Mouse (Mus musculus) midbrain, embryonic 11.5 days (tissue): Measurements from ENCODE around the gene Mcm8. TPM values are rescaled to one million over a fixed set of nuclear protein-coding genes. Genes with fewer than 3 reads are reported as not detected.

Source experiments
- ATAC-seq: fragments of 200-750 bp; cut with Nextera tagmentation; 2 replicates; pipeline ENCODE4 v1.8.0; 2017; ENCODE audit warnings: moderate TSS enrichment, moderate library complexity; ENCODE audit not compliant: low FRiP score
- DNase-seq: peaks from one replicate; pipeline ENCODE4 v3.0.0; 2015; ENCODE audit warnings: low spot score; ENCODE audit errors: missing footprints
- H3K27ac ChIP-seq: fragments of 300-500 bp; sonication (generic); 2 replicates; pipeline ENCODE4 v1.5.1; 2014; ENCODE audit warnings: low read depth, low read length
- H3K27me3 ChIP-seq: fragments of 300-500 bp; sonication (generic); 2 replicates; pipeline ENCODE4 v1.6.1; 2014; ENCODE audit warnings: mild to moderate bottlenecking, low read length, moderate library complexity, mixed read lengths; ENCODE audit not compliant: control insufficient read depth, insufficient read depth
- H3K36me3 ChIP-seq: fragments of 300-500 bp; sonication (generic); 2 replicates; pipeline ENCODE4 v1.6.1; 2014; ENCODE audit warnings: mild to moderate bottlenecking, low read length, moderate library complexity, mixed read lengths; ENCODE audit not compliant: control insufficient read depth, insufficient read depth
- H3K4me1 ChIP-seq: fragments of 300-500 bp; sonication (generic); 2 replicates; pipeline ENCODE4 v1.6.1; 2014; ENCODE audit warnings: low read length; ENCODE audit not compliant: control insufficient read depth, insufficient read depth
- H3K4me2 ChIP-seq: fragments of 300-500 bp; sonication (generic); 2 replicates; pipeline ENCODE4 v1.6.1; 2014; ENCODE audit warnings: mild to moderate bottlenecking, moderate library complexity
- H3K4me3 ChIP-seq: fragments of 300-500 bp; sonication (generic); 2 replicates; pipeline ENCODE4 v1.5.1; 2014; ENCODE audit warnings: low read depth, low read length
- H3K9ac ChIP-seq: fragments of 300-500 bp; sonication (generic); 2 replicates; pipeline ENCODE4 v1.6.1; 2014; ENCODE audit warnings: low read length
- H3K9me3 ChIP-seq: fragments of 300-500 bp; sonication (generic); 2 replicates; pipeline ENCODE4 v1.6.1; 2016; ENCODE audit warnings: low read length; ENCODE audit not compliant: control insufficient read depth
- WGBS: fragments of 180-500 bp; shearing (Covaris S2); extraction: QIAGEN DNeasy Blood & Tissue Kit; methylation state at CpG from one replicate; pipeline ENCODE4 v1.1.7; 2014; 5-methylcytosine and 5-hydroxymethylcytosine counted together
- polyA plus RNA-seq: library from polyadenylated mRNA; unstranded; fragments of >200 nt; fragmentation: Nextera tagmentation; extraction: Ambion mirVana; gene quantifications from 2 replicates; pipeline ENCODE4 v1.2.1, GENCODE M21; 2014

Mcm8 gene
- polyA plus RNA-seq, 1 experiment from 2014 or later = 23.7 TPM

DNA sequence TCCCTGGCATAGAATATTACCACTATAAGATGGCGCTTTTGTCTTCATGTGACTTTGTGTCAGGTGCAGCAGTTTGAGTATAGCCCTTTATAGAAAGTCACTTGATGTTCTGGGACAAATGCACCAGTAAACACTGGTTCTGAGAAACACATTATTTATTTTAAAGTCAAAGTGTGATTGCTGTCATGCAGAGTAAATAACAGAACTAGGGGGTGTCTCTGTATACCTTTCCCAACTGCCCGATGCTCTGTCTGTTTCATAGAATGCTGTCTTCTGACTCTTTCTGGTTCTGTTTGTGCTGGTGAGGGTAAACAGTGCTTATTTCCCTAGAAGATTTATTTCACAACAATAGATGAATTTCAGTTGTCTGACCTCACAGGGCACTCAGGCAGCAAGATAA, 47.4 kb downstream of the Mcm8 start:
- H3K27me3 ChIP-seq = no peaks in the 10 kb centered on the region
- H3K9ac ChIP-seq = no peak overlapping the region
- no peaks in the 10 kb centered on the region for H3K4me1 ChIP-seq
- no peaks in the 10 kb centered on the region for H3K9me3 ChIP-seq
- DNase-seq = no peak
- H3K36me3 ChIP-seq = peaks cover 2% of the 10 kb centered on the region; the same call in 1 of the 2 replicates
- no peak for ATAC-seq
- H3K27ac ChIP-seq = no peak overlapping the region
- whole genome bisulfite sequencing = 98% methylated on average over 2 of the region's 2 CpGs
- no peak overlapping the region for H3K4me2 ChIP-seq
- H3K4me3 ChIP-seq = no peak overlapping the region

DNA sequence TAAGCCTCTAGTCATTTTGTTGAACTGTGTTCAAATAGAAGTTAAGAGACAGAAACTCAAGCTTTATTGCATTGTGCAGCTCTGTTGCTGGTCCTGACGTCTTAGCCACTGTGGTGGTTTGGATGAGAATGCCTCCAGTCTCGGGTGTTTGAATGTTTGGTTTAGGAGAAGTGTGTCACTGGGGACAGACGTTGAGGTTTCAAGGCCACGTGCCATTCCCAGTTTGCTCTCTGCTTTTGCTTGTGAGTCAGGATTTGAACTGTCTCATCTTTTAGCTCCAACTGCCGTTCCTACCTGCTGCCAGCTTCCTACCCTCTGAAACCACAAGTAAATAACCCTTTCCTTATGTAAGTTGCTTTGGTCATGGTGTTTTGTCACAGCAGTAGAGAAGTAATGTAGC, 51.6 kb downstream of the Mcm8 start:
- Histone ChIP-seq H3K4me1 (no peaks in the 10 kb centered on the region), H3K4me2 (no peak overlapping the region), H3K27ac (no peak overlapping the region), H3K27me3 (no peaks in the 10 kb centered on the region), H3K9ac (no peak overlapping the region), H3K36me3 (no peaks in the 10 kb centered on the region), H3K4me3 (no peak overlapping the region), H3K9me3 (no peaks in the 10 kb centered on the region)
- ATAC-seq = no peak
- 73% methylated on average over 5 of the region's 5 CpGs for WGBS
- no peak for DNase-seq

DNA sequence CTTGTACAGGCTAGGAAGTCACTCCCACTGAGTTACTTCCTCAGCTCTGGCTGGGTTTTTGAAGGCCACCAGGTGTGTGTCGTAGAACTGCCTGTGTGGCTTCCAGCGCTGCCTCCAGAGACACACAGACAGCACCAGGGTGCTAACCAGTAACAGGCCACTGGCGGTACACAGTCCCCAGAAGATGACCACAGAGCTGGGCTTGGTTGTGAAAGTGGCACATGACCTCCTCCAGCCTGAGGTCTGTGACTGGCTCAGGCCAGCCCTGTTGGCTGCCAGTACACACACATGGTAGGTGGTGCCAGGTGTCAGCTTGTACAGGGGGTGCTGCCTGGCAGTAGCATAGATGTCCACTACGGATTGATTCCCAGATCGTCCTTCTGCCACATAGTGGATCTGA, 53.7 kb downstream of the Mcm8 start:
- 91% methylated on average over 5 of the region's 5 CpGs for WGBS
- H3K36me3 ChIP-seq = no peaks in the 10 kb centered on the region
- 0 out of 2 replicates have a peak, but pooled peaks have one; percentile 30 for ATAC-seq

DNA sequence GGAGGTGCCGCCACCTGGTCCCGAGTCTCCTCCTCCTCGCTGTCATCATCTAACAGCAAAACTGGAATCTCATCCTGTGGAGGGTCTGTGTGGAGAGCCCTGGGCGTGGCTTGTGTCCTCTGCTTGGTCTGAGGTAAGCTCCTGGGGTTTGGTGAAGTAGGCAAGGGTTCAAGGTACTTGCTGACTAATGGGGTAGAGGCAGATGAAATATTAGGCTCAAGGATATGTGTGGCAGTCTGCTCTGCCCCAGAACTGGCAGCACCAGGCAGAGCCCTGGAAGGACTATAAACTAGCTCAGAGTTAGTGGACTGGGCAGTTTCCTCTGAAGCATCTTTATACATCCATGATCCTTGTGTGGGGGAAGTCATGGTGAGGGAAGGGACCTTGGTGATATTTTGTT, 54.3 kb downstream of the Mcm8 start:
- no peaks in the 10 kb centered on the region for H3K27me3 ChIP-seq
- no peaks in the 10 kb centered on the region for H3K9me3 ChIP-seq
- ATAC-seq = no peak
- H3K9ac ChIP-seq = no peak overlapping the region
- no peak overlapping the region for H3K4me3 ChIP-seq
- H3K36me3 ChIP-seq = no peaks in the 10 kb centered on the region
- no peaks in the 10 kb centered on the region for H3K4me1 ChIP-seq
- 76% methylated on average over 4 of the region's 4 CpGs for WGBS
- no peak for DNase-seq
- no peak overlapping the region for H3K27ac ChIP-seq
- H3K4me2 ChIP-seq = no peak overlapping the region

More for the DNA sequence above, 53.7 kb downstream of the Mcm8 start:
- no peak overlapping the region for H3K27ac ChIP-seq
- no peaks in the 10 kb centered on the region for H3K9me3 ChIP-seq
- no peak overlapping the region for H3K4me3 ChIP-seq
- no peak overlapping the region for H3K9ac ChIP-seq
- H3K27me3 ChIP-seq = no peaks in the 10 kb centered on the region
- no peak overlapping the region for H3K4me2 ChIP-seq
- H3K4me1 ChIP-seq = no peaks in the 10 kb centered on the region
- no peak for DNase-seq

DNA sequence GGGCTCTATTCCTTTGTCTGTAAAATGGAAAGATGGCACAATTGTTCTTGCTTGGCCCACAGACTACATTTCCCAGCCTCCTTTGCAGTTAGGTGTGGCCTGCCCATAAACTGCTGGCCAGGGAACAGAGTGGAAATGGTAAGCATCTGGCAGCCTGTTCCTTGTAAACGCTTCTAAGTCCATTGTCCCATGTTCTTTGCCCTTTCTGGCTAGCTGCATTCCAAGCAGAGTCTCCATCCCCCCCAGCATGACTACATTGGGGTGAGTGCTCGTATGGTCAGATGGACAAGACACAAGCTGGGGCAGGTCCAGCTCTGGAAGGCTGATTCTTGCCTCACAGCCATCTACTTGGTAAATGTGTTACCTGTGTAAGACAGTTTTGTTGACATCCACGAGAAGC, 55.7 kb downstream of the Mcm8 start:
- Histone ChIP-seq H3K9me3 (no peaks in the 10 kb centered on the region), H3K36me3 (no peaks in the 10 kb centered on the region), H3K4me1 (no peaks in the 10 kb centered on the region), H3K4me3 (no peak overlapping the region), H3K4me2 (no peak overlapping the region), H3K9ac (no peak overlapping the region), H3K27me3 (no peaks in the 10 kb centered on the region), H3K27ac (no peak overlapping the region)
- DNase-seq (no peak), ATAC-seq (no peak)
- 63% methylated on average over 3 of the region's 3 CpGs for WGBS

DNA sequence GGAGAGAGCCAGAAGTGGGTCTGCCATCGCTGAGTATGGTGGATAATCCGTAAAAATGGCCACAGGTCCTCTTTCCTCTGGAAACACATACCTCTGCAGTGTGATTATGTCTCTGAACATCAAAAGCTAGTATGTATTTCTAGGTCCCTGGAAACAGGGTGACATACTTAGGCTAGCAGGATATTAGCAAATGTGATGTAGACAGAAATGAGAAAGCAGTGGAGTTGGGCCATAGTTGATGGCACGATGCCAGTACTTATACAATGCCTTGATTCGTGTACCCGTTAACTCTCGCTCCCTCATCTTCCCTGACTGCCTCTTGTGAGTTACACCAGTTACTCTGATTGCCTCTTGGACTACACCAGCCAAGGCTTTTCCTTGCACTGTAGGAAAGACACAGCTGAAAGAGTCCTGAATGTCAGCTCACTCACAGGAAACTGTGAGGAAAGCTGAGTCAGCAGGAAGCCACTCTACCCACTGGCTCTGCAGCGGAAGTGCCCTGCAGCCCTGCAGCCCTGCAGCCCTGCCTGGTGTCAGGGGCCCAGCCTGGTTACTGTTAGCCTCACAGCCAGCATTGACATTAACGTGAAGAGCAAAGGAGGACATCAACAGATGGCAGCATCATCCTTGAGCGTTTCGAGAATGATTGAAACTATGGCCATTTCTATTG, 57.9 kb downstream of the Mcm8 start:
- 88% methylated on average over 10 of the region's 10 CpGs for whole genome bisulfite sequencing

DNA sequence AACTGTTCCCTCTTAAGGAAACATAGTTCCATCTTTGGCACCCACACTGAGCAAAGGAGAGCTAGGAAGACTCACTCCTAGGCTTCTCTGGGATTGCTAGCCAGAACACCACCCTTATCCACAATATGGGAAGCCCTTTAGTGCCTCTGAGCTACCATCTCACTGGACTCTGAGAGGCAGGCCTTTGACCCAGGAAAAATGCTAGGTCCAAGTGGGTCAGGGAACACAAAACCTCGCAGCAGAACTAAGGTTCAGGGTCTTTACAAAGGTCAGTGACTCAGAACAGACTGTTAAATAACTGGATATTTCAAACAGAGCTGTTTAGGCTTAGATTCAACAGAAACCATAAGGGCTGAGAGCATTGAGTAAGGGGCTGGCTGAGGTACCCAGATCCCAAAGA, 61.0 kb downstream of the Mcm8 start:
- no peak overlapping the region for H3K9ac ChIP-seq
- peaks cover 30% of the 10 kb centered on the region for H3K27me3 ChIP-seq
- WGBS = 64% methylated on average over 1 of the region's 1 CpGs

More for the DNA sequence above, 57.9 kb downstream of the Mcm8 start:
- no peak overlapping the region for H3K4me3 ChIP-seq
- ATAC-seq = no peak
- H3K36me3 ChIP-seq = no peaks in the 10 kb centered on the region
- H3K27ac ChIP-seq = no peak overlapping the region
- H3K9ac ChIP-seq = no peak overlapping the region
- no peak for DNase-seq
- no peaks in the 10 kb centered on the region for H3K9me3 ChIP-seq
- no peak overlapping the region for H3K4me2 ChIP-seq
- peaks cover 8% of the 10 kb centered on the region for H3K27me3 ChIP-seq
- H3K4me1 ChIP-seq = peaks cover under 1% of the 10 kb centered on the region; the same call in 1 of the 2 replicates

DNA sequence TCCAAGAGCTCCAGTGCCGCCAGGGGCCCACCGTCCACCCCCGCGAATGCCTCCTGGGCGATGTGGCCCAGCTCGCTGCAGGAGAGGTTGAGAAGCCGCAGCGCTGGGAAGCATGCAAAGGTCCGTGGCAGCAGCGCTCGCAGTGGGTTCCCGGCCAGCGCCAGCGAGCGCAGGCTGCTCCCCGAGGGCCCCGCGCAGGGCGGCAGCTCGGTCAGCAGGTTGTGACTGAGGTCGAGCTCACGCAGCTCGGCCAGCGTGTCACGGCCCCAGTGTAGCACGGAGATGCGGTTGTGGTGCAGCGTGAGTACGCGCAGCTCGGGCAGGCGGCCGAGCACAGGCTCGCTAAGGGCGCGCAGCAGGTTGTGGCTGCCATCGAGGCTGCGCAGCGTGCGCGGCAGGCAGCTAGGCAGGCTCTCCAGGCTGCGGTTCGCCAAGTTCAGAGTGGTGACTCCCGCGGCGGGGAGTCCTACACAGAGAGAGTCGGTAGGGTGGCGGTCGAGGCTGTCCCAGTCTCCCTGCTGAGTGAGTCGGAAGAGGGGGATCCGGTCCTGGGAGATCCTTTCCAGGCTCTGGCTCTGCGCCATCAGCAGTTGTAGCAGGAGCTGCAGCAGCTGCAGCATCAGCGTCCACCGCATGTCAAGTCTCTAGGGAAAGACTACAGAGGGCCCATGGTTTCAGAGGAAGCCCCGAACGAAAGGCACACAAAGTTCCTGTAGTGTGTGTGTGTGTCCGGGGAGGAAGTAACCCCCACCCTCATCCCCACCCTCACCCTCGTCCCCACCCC, 63.5 kb downstream of the Mcm8 start:
- H3K4me1 ChIP-seq = peaks cover 18% of the 10 kb centered on the region
- H3K9me3 ChIP-seq = no peaks in the 10 kb centered on the region
- peak; percentile 73 for ATAC-seq
- H3K27me3 ChIP-seq = peaks cover 30% of the 10 kb centered on the region
- H3K27ac ChIP-seq = no peak overlapping the region
- under 1% methylated on average over 58 of the region's 58 CpGs for whole genome bisulfite sequencing
- peak overlapping the region; percentile 6; the same call in 1 of the 2 replicates for H3K9ac ChIP-seq
- peak; percentile 97 for DNase-seq
- H3K4me3 ChIP-seq = peak overlapping the region; percentile 53
- no peaks in the 10 kb centered on the region for H3K36me3 ChIP-seq
- peak overlapping the region; percentile 91 for H3K4me2 ChIP-seq

More for the DNA sequence above, 61.0 kb downstream of the Mcm8 start:
- no peak overlapping the region for H3K4me3 ChIP-seq
- DNase-seq (no peak), ATAC-seq (no peak)
- H3K27ac ChIP-seq = no peak overlapping the region
- no peaks in the 10 kb centered on the region for H3K9me3 ChIP-seq
- peaks cover 18% of the 10 kb centered on the region for H3K4me1 ChIP-seq
- no peaks in the 10 kb centered on the region for H3K36me3 ChIP-seq
- H3K4me2 ChIP-seq = no peak overlapping the region
